Mouse (Mus musculus) midbrain, embryonic 16.5 days (tissue): Measurements from ENCODE around the gene Neb. TPM values are rescaled to one million over a fixed set of nuclear protein-coding genes. Genes with fewer than 3 reads are reported as not detected.

Experiments used
- ATAC-seq: fragments of 200-750 bp; cut with Nextera tagmentation; 2 replicates; pipeline ENCODE4 v1.8.0; 2017; ENCODE audit warnings: moderate TSS enrichment
- H3K27ac ChIP-seq: fragments of 300-500 bp; sonication (generic); 2 replicates; pipeline ENCODE4 v1.5.1; 2014; ENCODE audit warnings: mild to moderate bottlenecking, low read length, mixed read lengths
- H3K27me3 ChIP-seq: fragments of 300-500 bp; sonication (generic); 2 replicates; pipeline ENCODE4 v1.6.1; 2014; ENCODE audit warnings: low read depth, low read length, mixed read lengths; ENCODE audit not compliant: control insufficient read depth, insufficient read depth
- H3K36me3 ChIP-seq: fragments of 300-500 bp; sonication (generic); 2 replicates; pipeline ENCODE4 v1.6.1; 2014; ENCODE audit warnings: mild to moderate bottlenecking, low read length, moderate library complexity, mixed read lengths; ENCODE audit not compliant: control insufficient read depth, insufficient read depth
- H3K4me1 ChIP-seq: fragments of 300-500 bp; sonication (generic); 2 replicates; pipeline ENCODE4 v1.6.1; 2014; ENCODE audit warnings: mild to moderate bottlenecking, low read length, mixed read lengths; ENCODE audit not compliant: control insufficient read depth, insufficient read depth
- H3K4me2 ChIP-seq: fragments of 300-500 bp; sonication (generic); 2 replicates; pipeline ENCODE4 v1.6.1; 2014; ENCODE audit warnings: mild to moderate bottlenecking, low read length, mixed read lengths
- H3K4me3 ChIP-seq: fragments of 300-500 bp; sonication (generic); 2 replicates; pipeline ENCODE4 v1.5.1; 2014; ENCODE audit warnings: low read depth, mild to moderate bottlenecking, low read length, moderate library complexity, mixed read lengths
- H3K9ac ChIP-seq: fragments of 300-500 bp; sonication (generic); 2 replicates; pipeline ENCODE4 v1.6.1; 2014; ENCODE audit warnings: low read depth, low read length, mixed read lengths
- H3K9me3 ChIP-seq: fragments of 300-500 bp; sonication (generic); replicated peaks from 2 replicates; pipeline ENCODE4 v1.6.1; 2014; ENCODE audit warnings: mild to moderate bottlenecking, low read length, mixed read lengths; ENCODE audit not compliant: control insufficient read depth, poor library complexity, severe bottlenecking
- WGBS: fragments of 180-500 bp; shearing (Covaris S2); extraction: QIAGEN DNeasy Blood & Tissue Kit; methylation state at CpG from one replicate; pipeline ENCODE4 v1.1.7; 2014; 5-methylcytosine and 5-hydroxymethylcytosine counted together
- polyA plus RNA-seq: library from polyadenylated mRNA; unstranded; fragments of >200 nt; fragmentation: Nextera tagmentation; extraction: Ambion mirVana; gene quantifications from 2 replicates; pipeline ENCODE4 v1.2.1, GENCODE M21; 2015

The Neb gene
- polyA plus RNA-seq, 1 experiment from 2014 or later: 0.57 TPM

GRCm38 (mm10) chr2:52310757-52311156 is 67.5 kb downstream of the Neb start:
- Histone ChIP-seq H3K36me3 (no peaks in the 10 kb centered on the region), H3K27ac (no peak overlapping the region), H3K4me2 (no peak overlapping the region), H3K9ac (no peak overlapping the region), H3K4me1 (no peaks in the 10 kb centered on the region), H3K4me3 (no peak overlapping the region), H3K27me3 (no peaks in the 10 kb centered on the region), H3K9me3 (no peaks in the 10 kb centered on the region)
- 86% methylated on average over 4 of the region's 4 CpGs for WGBS
- no peak for ATAC-seq

- no peaks in the 10 kb centered on the region for H3K27me3 ChIP-seq
- 87% methylated on average over 5 of the region's 5 CpGs for WGBS
- H3K36me3 ChIP-seq: no peaks in the 10 kb centered on the region
- no peaks in the 10 kb centered on the region for H3K4me1 ChIP-seq
- H3K9me3 ChIP-seq: no peaks in the 10 kb centered on the region
- H3K4me2 ChIP-seq: no peak overlapping the region
- no peak overlapping the region for H3K27ac ChIP-seq
- no peak overlapping the region for H3K4me3 ChIP-seq
- no peak for ATAC-seq
- no peak overlapping the region for H3K9ac ChIP-seq
Measured at GRCm38 (mm10) chr2:52306635-52307034, 71.6 kb downstream of the Neb start.

GRCm38 (mm10) chr2:52304554-52304953 is 73.7 kb downstream of the Neb start:
- Histone ChIP-seq H3K27me3 (no peaks in the 10 kb centered on the region), H3K27ac (no peak overlapping the region), H3K4me3 (no peak overlapping the region), H3K9ac (no peak overlapping the region), H3K4me2 (no peak overlapping the region), H3K36me3 (no peaks in the 10 kb centered on the region), H3K9me3 (no peaks in the 10 kb centered on the region), H3K4me1 (no peaks in the 10 kb centered on the region)
- 76% methylated on average over 3 of the region's 3 CpGs for WGBS
- ATAC-seq: no peak

- no peaks in the 10 kb centered on the region for H3K36me3 ChIP-seq
- no peak overlapping the region for H3K4me2 ChIP-seq
- no peaks in the 10 kb centered on the region for H3K9me3 ChIP-seq
- ATAC-seq: no peak
- WGBS: 90% methylated on average over 1 of the region's 1 CpGs
- H3K9ac ChIP-seq: no peak overlapping the region
- no peak overlapping the region for H3K27ac ChIP-seq
- no peaks in the 10 kb centered on the region for H3K4me1 ChIP-seq
- H3K4me3 ChIP-seq: no peak overlapping the region
- no peaks in the 10 kb centered on the region for H3K27me3 ChIP-seq
Measured at GRCm38 (mm10) chr2:52303405-52303804, 74.9 kb downstream of the Neb start.

GRCm38 (mm10) chr2:52297969-52298368 is 80.3 kb downstream of the Neb start:
- 95% methylated on average over 5 of the region's 5 CpGs for WGBS
- no peaks in the 10 kb centered on the region for H3K27me3 ChIP-seq

GRCm38 (mm10) chr2:52296779-52297178 is 81.5 kb downstream of the Neb start:
- no peak for ATAC-seq
- 90% methylated on average over 9 of the region's 9 CpGs for WGBS

More at GRCm38 (mm10) chr2:52297969-52298368, 80.3 kb downstream of the Neb start:
- Histone ChIP-seq H3K4me2 (no peak overlapping the region), H3K9ac (no peak overlapping the region), H3K9me3 (no peaks in the 10 kb centered on the region), H3K4me1 (no peaks in the 10 kb centered on the region), H3K4me3 (no peak overlapping the region), H3K36me3 (no peaks in the 10 kb centered on the region), H3K27ac (no peak overlapping the region)
- no peak for ATAC-seq

GRCm38 (mm10) chr2:52287436-52287835 is 90.8 kb downstream of the Neb start:
- 78% methylated on average over 1 of the region's 1 CpGs for WGBS
- H3K4me1 ChIP-seq: no peaks in the 10 kb centered on the region
- no peak overlapping the region for H3K27ac ChIP-seq
- no peak overlapping the region for H3K4me3 ChIP-seq
- H3K9ac ChIP-seq: no peak overlapping the region
- H3K27me3 ChIP-seq: no peaks in the 10 kb centered on the region
- H3K4me2 ChIP-seq: no peak overlapping the region
- no peak for ATAC-seq
- no peaks in the 10 kb centered on the region for H3K9me3 ChIP-seq
- no peaks in the 10 kb centered on the region for H3K36me3 ChIP-seq

More at GRCm38 (mm10) chr2:52296779-52297178, 81.5 kb downstream of the Neb start:
- H3K36me3 ChIP-seq: no peaks in the 10 kb centered on the region
- no peak overlapping the region for H3K27ac ChIP-seq
- H3K4me1 ChIP-seq: no peaks in the 10 kb centered on the region
- H3K4me2 ChIP-seq: no peak overlapping the region
- H3K9ac ChIP-seq: no peak overlapping the region
- H3K9me3 ChIP-seq: no peaks in the 10 kb centered on the region
- H3K27me3 ChIP-seq: no peaks in the 10 kb centered on the region
- H3K4me3 ChIP-seq: no peak overlapping the region

GRCm38 (mm10) chr2:52286421-52286820 is 91.9 kb downstream of the Neb start:
- no peaks in the 10 kb centered on the region for H3K9me3 ChIP-seq
- no peaks in the 10 kb centered on the region for H3K27me3 ChIP-seq
- ATAC-seq: no peak
- H3K27ac ChIP-seq: no peak overlapping the region
- WGBS: 60% methylated on average over 6 of the region's 6 CpGs
- H3K36me3 ChIP-seq: no peaks in the 10 kb centered on the region
- H3K9ac ChIP-seq: no peak overlapping the region
- no peak overlapping the region for H3K4me3 ChIP-seq
- H3K4me1 ChIP-seq: no peaks in the 10 kb centered on the region
- no peak overlapping the region for H3K4me2 ChIP-seq

GRCm38 (mm10) chr2:52272146-52272545 is 106.1 kb downstream of the Neb start:
- no peaks in the 10 kb centered on the region for H3K27me3 ChIP-seq
- no peak overlapping the region for H3K4me2 ChIP-seq
- 35% methylated on average over 1 of the region's 1 CpGs for WGBS
- ATAC-seq: no peak
- no peaks in the 10 kb centered on the region for H3K36me3 ChIP-seq
- H3K4me3 ChIP-seq: no peak overlapping the region
- H3K9ac ChIP-seq: no peak overlapping the region
- H3K4me1 ChIP-seq: no peaks in the 10 kb centered on the region
- no peak overlapping the region for H3K27ac ChIP-seq
- H3K9me3 ChIP-seq: no peaks in the 10 kb centered on the region

- Histone ChIP-seq H3K27me3 (no peaks in the 10 kb centered on the region), H3K9me3 (no peaks in the 10 kb centered on the region), H3K9ac (no peak overlapping the region), H3K4me1 (no peaks in the 10 kb centered on the region), H3K4me2 (no peak overlapping the region), H3K4me3 (no peak overlapping the region), H3K27ac (no peak overlapping the region), H3K36me3 (no peaks in the 10 kb centered on the region)
- WGBS: 92% methylated on average over 8 of the region's 8 CpGs
- no peak for ATAC-seq
Measured at GRCm38 (mm10) chr2:52270911-52271310, 107.4 kb downstream of the Neb start.
